Mouse (Mus musculus) erythroblast, adult 5-6 weeks (primary cell): ENCODE measurements at regions not wholly inside any gene's neighbourhood (a gene's known extent, or its start where the extent isn't known, plus 50 kb on each side); places are given as distances from the start of the nearest gene placed in this dataset.
"Not testable (repeated sequence)": the region's sequence is repeated elsewhere in the genome, so short reads cannot be mapped to it uniquely, and the experiment has no call there.

Source experiments
- ATAC-seq: replicated peaks from 2 replicates; pipeline ENCODE4 v1.8.0; 2016; ENCODE audit warnings: moderate number of reproducible peaks, mild to moderate bottlenecking, moderate TSS enrichment, inconsistent platforms; ENCODE audit not compliant: poor library complexity, low FRiP score, severe bottlenecking

GRCm38 (mm10) chr2:15273446-15273845, 218.6 kb upstream of the Nsun6 start:
- no peak for ATAC-seq

- ATAC-seq, result no peak
Measured at GRCm38 (mm10) chr2:15260486-15261165, 205.8 kb upstream of the Nsun6 start.

- ATAC-seq, result not testable (repeated sequence)
Measured at GRCm38 (mm10) chr2:15242276-15242675, 187.4 kb upstream of the Nsun6 start.

GRCm38 (mm10) chr2:15221910-15222309, 167.0 kb upstream of the Nsun6 start:
- no peak for ATAC-seq

- no peak for ATAC-seq
Measured at GRCm38 (mm10) chr2:15188091-15188490, 133.2 kb upstream of the Nsun6 start.

GRCm38 (mm10) chr2:15181000-15181399, 126.1 kb upstream of the Nsun6 start:
- ATAC-seq, result no peak

GRCm38 (mm10) chr2:15166435-15167024, 111.7 kb upstream of the Nsun6 start:
- ATAC-seq, result no peak

GRCm38 (mm10) chr2:15165830-15166229, 111.0 kb upstream of the Nsun6 start:
- no peak for ATAC-seq

- ATAC-seq, result peak; percentile 90
Measured at GRCm38 (mm10) chr2:15163732-15164418, 109.0 kb upstream of the Nsun6 start.

GRCm38 (mm10) chr2:15161831-15162230, 107.0 kb upstream of the Nsun6 start:
- ATAC-seq, result no peak

- ATAC-seq, result no peak
Measured at GRCm38 (mm10) chr2:15157622-15158021, 102.8 kb upstream of the Nsun6 start.

GRCm38 (mm10) chr2:15150823-15151222, 96.0 kb upstream of the Nsun6 start:
- ATAC-seq, result no peak

GRCm38 (mm10) chr2:15148381-15148780, 93.5 kb upstream of the Nsun6 start:
- no peak for ATAC-seq

GRCm38 (mm10) chr2:15146986-15147385, 92.1 kb upstream of the Nsun6 start:
- no peak for ATAC-seq

- ATAC-seq, result no peak
Measured at GRCm38 (mm10) chr2:15146414-15146813, 91.5 kb upstream of the Nsun6 start.

GRCm38 (mm10) chr2:15144781-15145180, 89.9 kb upstream of the Nsun6 start:
- ATAC-seq, result no peak

GRCm38 (mm10) chr2:15139877-15140276, 85.0 kb upstream of the Nsun6 start:
- no peak for ATAC-seq
